Mouse (Mus musculus): Measurements from ENCODE around the gene Rprd1b.

The Rprd1b gene

DNA sequence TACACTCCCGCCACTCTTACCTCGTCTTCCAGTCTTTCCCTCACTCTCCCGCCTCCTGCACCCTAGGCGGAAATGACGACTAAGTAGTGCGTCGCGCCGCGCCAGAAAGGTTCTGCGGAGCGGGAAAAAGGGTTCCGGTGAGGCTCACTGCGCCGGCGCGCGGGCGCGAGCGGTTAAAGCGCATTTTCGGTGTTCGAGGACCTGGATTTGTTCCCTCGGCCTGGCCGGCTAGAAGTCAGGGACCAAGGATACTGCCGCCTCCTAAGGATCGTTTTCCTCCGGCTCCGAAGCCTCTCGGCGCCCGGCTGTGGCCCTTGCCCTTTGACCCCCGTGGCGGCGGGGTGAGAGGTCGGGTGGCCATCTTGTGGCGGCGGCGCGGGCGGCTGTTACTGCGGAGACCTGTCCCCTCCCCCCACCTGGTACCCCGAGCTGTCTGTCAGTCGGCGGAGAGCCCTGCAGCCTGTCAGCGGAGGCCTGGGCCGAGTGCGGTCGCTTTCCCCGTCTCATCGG, at the start of gene Rprd1b, which contains the start of gene Tti1:
TSS of gene Rprd1b (plus strand) at position 144 of the 510 bp plus-strand sequence.
TSS of gene Tti1 (minus strand) at position 80 of the 510 bp plus-strand sequence.
- peak; percentile 92 for DNase-seq (ENCODE audit: low spot score)

DNA sequence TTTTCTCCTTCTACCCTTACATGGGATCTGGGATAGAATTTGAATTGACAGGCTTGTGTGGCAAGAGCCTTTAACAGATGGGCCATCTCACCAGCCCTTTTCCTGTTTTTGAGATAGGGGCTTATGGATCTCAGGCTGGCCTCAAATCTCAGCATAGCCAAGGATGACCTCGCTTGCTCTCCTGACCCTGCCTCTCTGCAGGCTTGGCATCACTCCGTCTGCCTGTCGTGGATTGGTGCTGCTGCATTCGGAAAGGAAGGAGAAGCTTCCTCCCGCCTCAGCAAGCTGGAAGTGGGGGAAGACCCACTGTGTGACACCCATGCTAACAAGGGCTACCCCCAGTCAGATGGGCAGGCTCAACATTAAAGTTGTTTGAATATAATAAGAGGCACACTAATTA, 49.1 kb upstream of the Rprd1b start:
- no peak for DNase-seq (ENCODE audit: low spot score)

DNA sequence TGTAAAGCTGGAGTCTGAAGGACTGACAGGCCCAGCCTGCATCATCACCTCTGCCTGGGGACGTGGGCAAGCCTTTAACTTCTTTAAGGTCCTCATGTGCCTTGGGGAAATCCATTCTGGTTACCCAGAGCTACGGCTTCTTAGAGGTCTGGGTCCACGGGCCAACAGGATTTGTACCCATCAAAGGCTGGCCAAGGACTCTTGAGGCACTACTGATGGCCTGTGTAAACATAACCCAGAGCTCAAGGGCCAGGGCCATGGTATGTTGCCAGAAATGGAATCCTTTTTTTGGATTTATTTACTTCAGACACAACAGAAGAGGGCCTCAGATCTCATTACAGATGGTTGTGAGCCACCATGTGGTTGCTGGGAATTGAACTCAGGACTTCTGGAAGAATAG, 45.6 kb upstream of the Rprd1b start:
- no peak for DNase-seq (ENCODE audit: low spot score)

DNA sequence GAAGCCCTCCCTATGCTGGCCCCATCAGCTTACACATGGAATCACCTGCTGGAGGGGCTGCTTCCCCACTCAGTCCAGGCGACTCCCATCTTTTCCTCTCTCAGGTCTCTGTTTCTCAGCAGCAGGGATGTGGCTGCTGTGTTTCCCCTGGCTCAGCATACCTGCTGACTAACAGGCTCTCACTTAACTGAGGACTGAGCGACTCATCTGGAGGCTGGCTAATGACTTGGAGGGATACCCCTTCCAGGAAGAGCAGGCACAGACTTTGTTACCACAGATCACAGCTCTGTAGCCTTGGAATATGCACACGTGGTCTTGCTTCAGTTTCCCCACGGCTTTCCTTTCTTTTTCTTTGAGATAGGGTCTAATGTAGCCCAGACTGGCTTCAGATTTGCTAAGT, 45.0 kb upstream of the Rprd1b start:
- no peak for DNase-seq (ENCODE audit: low spot score)

DNA sequence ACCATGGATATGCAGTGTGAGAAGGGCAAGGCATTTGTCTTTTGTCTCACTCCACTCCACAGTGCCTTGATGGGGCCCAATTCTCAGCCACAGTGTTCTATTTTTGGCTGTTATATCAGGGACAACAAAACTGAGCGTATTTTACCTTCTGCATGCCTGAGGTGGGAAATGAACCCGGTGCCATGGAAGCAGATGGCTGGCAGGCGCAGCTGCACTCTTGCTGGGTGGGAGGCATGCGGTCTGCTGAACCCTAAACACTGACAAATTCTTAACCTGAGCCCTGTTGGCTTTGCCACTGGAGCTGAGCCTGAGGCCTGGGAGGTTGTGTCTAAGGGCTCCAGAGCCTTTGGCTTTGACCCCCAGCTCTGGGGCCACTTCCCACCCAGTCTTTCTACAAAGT, 42.7 kb upstream of the Rprd1b start:
- no peak for DNase-seq (ENCODE audit: low spot score)

DNA sequence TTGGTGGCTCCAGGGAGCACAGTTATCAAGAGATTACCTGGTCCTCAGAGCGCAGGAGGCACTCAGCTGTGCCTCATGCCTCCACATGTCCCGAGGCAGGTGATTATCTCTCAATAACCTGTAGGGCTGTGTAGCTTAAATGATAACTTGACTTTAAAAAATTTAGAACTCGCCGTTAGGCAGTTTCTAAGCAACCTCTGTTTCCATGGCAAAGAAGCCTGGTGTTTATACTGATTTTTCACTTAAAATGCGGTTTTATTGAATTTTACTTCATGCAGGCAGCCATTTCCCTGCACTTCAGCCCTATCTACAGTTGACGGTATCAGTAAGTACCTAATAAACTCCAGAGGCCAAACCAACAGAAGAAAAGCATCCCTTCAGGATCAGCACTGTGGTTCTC, 42.1 kb upstream of the Rprd1b start:
- DNase-seq (ENCODE audit: low spot score) = no peak

DNA sequence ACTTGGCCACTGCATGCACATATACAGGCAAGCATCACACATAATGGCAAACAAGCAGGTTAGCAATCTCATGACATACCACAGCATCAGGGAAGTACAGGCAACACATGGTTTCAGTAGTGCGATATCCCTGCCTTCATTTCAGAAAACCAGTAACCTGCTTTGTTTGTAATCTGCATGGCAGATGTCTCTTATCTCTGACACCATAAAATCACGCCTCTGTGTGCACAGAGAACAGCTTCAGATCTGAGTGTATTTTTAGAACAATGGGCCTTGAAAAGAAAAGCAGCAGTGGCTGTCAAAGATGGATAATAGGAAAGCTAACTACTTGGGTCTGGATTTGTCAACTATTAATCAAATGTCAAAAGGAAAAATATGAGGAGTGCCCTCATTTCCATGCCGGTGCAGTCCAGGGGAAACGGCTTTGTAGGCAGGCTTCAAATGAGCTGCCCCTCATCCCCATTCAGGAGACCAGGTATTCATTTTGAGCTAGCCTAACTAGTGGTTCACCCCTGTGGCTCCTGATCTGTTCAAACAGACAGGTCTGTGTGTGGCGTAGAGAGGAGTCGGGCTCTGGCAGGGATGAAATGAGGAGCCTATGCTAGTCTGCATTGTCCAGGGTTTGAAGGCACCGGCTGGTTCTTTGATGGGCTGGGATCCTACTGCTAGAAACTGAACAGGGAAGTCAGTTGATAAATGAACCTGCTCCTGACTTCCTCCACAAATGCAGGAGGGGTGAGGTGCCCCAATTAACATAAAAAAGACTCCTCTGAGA, 39.7 kb upstream of the Rprd1b start:
- no peak for DNase-seq (ENCODE audit: low spot score)

DNA sequence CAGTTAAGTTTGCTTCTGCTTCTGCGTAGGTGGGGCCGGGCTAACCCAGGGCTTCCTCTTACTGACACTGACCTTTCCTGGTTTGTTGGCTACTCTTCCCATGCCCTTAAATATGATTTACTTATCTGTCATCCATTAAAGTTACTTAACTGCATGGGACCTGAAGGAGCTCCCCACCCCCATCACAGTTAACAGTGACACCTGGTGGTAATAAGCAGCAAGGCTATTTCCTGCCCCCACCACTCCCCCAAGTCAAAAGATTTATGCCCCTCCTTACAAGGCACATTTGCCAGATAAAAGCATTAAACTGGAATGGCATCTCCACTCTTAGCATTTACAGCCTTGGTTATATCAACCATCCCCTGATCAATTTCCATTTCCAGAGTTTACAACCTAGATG, 38.4 kb upstream of the Rprd1b start:
- DNase-seq (ENCODE audit: low spot score) = no peak

DNA sequence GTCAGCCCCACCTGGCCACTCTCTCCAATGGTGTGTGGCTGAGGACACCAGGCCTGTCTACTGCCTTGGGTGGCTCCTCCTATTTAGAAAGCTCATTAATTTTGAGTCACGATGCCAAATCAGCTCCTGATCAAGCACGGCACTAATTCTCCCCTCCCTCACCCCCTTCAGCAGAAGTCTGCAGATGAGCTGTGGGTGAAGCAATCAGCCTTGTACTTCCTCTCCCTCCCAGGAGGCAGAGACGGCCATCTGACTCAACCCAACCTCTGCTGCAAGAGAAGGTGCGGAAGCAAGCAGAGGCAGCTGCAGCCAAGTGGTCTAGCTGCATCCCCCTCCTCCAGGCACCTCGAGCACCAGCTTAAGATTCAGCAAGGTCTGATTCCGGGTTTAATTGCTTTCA, 37.3 kb upstream of the Rprd1b start:
- DNase-seq (ENCODE audit: low spot score) = no peak

DNA sequence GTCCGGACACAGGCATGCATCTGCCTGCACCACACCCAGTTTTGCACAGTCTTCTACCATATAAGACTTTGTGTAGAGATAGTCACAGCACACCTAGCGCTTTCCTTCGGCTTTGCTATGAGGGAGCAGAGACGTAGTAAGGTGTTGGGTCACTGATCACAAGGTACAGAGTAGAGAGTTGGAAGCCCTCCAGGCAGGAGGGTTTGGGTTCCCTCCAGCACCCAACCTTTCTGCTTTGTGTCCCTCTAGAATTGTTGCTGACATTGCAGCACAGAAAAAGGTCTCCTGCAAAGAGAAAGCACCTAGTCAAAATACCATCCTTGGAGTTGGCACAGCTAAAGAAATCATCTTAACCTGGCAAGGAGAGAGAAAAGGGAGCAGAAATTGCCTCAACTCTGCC, 35.8 kb upstream of the Rprd1b start:
- DNase-seq (ENCODE audit: low spot score) = no peak

DNA sequence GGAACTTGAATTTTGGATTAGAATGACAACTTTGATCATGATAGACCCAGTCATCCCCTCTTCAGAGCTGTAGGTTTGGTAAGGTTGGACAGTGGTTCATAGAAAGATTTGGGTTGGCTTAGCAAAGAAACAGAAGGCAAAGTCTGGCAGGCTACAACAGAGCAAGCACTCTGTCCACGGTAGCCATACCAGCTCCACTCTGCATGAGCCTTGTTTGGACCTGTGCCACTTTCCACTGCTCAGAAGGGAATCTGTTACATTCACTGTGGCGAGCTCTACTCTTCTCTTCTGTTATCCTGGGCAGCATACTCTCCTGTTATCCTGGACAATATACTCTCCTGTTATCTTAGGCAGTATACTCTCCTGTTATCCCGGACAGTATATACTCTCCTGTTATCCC, 29.5 kb upstream of the Rprd1b start:
- no peak for DNase-seq (ENCODE audit: low spot score)

DNA sequence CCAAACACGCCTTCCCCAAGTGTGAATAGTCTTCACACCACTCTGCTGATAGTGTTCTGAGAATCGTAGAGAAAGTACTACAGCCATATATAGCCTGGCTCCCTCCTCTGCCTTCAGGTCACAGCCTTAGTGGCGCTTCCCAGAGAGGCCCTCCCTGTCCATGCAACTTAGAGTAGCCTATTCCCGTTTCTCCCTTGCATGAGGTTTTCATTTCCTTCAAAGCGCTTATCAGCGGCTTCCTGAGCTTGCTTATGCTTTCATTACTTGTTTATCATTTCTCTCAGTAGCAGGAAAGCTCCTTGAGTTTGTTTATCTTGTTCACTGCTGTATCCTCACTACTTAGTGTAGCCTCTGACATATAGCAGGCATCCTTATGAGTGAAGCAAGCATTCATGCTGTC, 23.7 kb upstream of the Rprd1b start:
- DNase-seq (ENCODE audit: low spot score) = no peak

DNA sequence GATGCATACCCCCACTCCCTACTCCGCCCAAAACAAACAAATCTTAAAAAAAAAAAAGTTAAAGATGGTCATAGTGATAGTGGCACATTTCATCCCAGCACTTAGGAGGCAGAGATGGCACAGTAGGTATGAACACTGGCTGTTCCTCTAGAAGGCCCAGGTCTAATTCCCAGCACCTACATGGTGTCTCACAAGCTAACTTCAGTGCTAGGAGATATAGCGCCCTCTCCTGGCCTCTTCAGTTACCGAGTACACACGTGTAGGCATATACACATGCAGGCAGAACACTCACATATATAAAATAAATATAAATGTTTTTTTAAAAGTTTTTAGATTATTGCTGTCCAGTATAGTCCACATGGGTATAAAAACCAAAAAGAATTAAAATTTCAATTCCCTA, 22.7 kb upstream of the Rprd1b start:
- no peak for DNase-seq (ENCODE audit: low spot score)

DNA sequence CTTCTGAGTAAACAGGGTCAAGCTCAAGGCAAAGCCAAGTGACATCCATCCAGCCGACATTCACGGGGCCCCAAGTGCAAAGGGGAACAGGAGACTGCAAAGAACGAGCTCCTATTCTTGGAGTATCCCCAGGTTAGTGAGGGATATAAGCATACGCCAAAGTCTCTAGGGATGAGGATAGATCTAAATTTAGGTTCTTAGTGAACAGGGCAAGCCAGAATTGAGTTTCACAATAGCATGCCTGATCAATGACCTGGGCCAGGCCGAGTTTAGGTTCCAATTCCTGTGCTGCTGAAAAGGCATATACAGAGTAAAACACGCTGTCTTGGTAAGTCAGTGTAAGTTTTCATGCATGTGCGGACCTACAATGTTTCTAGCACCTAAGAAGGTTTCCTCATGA, 18.9 kb upstream of the Rprd1b start:
- DNase-seq (ENCODE audit: low spot score) = no peak

DNA sequence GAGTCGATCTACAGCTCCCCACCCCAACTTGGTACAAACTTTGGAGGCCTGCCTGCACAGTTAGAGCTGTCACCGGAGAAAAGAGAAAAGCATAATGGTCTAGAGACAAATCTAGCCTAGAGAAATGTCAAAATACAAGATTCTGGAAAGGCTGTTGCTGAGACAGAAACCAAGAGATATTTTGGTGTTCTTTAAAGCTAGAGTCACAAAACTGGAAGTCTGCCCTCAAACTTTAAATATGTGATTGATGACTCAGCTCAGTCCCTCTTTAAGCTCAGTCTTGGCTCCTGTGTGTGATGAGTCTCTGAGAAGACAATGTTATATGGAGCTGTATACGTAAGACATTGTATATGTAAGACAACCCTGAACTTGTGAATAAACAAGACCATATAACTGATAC, 15.7 kb upstream of the Rprd1b start:
- no peak for DNase-seq (ENCODE audit: low spot score)

DNA sequence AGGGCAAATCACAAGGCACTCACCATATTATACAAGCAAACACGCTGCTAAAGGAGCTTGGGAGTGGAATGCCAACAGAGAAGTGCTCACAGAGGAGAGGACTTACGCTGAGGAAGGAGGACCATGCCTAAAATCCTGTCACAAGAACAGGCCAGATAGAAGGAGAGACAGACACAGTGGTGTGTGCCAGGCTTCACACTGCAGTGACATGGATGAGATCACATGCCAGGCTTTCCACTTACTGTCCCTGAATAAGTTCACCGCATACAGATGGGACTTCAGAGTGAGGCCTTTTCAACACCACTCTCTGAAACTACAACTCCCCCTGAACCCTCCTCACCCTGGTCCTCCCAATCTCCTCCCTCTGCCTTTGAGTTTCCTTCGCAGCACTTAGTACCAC, 11.0 kb upstream of the Rprd1b start:
- DNase-seq (ENCODE audit: low spot score) = no peak

DNA sequence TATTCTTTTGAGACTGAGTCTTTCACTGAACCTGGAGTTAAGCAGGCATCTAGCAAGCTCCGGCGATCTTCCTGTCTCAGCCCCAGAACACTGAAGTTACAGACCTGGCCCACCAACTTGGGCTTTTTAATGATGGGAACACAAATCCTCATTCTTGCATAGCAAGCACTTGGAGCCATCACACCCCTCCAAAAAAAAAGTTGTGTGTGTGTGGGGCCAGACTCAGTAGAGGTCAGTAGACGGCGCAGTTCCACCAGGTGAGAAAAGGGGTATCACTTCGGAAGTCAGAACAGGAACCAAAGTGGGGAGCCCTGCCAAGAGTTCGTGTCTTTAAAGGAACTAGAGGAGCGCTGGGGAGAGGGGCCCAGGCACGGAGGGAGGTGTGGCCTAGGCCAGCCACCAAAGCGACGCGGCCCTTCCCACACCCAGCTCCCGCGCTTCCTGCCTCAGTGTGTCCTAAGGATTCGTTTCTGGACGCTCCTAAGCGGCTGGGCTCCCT, 393 bp upstream of the Rprd1b start:
- no peak for DNase-seq (ENCODE audit: low spot score)

DNA sequence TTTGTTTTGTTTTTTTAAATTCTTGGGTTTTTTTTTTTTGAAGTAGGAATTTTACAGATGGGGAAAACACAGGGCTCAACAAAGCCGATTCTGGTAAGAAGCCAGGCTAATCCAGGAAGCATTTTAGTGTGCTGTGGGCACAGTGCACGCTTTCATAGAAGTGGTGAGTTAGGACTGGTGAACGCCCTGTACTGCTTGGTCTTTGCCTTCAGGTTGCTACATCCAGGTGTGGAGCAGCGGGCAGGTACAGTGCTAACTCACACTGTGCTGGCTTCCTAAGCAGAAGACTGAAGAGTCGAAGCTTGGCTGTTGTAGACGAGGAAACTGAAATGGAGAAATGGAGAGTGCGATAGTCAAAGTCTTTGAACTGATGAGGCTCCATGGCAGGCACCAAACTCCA, 1.7 kb downstream of the Rprd1b start:
- no peak for DNase-seq (ENCODE audit: low spot score)

DNA sequence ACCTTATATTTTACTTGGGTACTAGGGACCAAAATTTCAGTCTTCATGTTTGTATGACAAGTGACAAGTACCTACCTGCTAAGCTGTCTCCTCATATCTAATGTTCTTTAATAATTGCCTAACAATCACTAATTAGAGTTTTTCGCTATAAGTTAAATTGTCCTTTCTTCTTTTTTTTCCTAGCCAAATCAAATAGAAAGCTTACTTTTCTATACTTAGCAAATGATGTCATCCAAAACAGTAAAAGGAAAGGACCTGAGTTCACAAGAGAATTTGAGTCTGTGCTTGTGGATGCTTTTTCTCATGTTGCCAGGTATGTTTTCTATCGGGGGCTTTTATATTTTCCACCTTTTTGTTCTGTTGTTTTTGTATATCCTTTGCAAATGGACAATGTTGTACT, 7.5 kb downstream of the Rprd1b start:
- DNase-seq (ENCODE audit: low spot score) = no peak

DNA sequence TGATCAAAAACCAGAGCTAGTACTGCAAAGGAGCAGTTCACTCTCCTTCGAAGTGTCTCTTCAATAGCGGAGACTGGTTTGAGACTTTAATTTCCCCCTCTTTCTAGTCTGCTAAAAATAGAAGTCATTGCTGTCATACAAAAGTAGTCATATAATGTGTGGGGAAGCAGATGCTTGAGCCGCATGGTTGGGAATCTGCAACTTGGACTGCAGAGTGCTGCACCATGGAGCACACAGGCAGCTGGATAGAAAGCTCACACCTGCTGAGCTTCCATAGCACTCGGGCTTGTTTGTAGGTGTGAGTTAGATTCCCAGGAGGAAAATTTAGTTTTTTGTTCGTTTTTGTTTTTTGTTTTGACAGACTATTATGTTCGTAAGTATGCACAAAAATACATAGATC, 8.1 kb downstream of the Rprd1b start:
- no peak for DNase-seq (ENCODE audit: low spot score)

DNA sequence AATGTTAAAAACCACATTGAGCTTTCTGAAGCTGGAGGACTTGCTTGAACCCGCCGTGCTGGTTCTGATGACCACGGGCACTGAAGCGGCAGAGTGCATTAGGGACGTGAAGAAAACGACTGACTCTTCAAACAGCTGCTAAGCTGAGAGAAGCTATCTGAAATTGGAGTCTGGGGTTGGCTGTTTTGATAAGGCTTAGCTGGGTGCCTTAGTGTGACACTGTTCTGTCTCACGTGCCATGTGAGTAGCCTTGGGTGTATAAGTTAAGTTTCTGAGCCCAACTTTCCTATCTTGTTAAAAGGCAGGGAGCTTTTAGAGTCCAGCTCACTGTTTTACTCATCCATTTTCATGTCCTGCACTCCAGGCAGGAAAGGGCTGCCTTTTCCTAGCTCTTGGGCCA, 8.7 kb downstream of the Rprd1b start:
- peak; percentile 60 for DNase-seq (ENCODE audit: low spot score)

DNA sequence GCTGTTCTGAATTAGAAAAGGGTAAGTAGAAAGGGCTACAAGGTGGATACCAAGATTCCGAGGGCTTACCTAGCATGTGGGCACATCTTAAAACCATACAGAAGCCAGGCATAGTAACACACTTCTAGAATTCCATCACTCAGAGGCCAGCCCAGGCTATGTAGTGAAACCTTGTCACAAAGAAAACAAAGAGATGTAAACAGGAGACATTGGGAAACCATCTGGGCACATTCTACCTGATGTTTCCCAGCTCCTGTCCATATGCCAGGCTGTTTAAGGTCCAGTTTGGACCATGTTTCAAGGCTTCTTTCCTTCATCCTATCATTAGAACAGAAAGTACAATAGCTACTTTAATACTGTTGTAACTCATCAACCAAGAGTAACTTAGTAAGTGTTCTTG, 9.3 kb downstream of the Rprd1b start:
- no peak for DNase-seq (ENCODE audit: low spot score)

DNA sequence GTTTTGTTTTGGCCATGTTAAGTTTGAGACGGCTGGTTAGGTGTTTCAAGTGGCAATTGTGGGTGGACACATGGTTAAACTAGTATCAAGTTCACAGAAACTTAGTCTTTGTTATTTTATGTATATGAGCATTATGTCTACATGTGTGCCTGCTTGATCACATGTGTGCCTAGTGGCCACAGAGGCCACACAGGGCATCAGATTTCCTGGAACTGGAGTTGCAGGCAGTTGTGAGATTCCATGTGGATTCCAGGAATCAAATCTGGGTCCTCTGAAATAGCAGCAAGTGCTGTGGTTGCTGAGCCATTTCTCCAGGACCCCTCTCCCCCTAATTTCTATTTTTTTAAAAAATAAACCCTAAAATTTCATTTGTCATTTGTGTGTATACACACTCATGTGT, 11.4 kb downstream of the Rprd1b start:
- no peak for DNase-seq (ENCODE audit: low spot score)

DNA sequence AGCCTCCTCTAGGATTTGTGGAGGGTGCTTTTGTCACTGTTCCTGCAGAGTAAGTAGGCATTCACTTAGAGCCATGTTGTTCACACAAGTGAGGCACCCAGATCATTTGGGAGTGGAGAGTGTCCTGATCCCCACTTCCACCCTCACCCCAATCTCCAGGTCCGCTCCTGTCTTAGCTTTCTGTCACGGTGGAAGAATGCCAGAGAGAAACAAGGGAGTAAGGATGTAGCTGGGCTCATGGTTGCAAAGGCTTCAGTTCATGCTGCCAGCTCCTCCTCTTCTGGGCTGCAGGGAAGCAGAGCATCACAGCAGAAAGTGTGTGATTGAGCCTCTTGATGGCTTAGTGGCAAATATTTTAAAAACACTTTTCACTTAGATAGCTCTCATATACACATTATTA, 12.1 kb downstream of the Rprd1b start:
- no peak for DNase-seq (ENCODE audit: low spot score)

Measured in c-Kit-positive CD71-positive TER-119-positive erythroid progenitor cells, embryonic 14.5 days (primary cell).